Mouse (Mus musculus) lung, postnatal 25 days (tissue): ENCODE measurements around the gene Rhox2e.
"Not testable (repeated sequence)": the region's sequence is repeated elsewhere in the genome, so short reads cannot be mapped to it uniquely, and the experiment has no call there.

Experiments
- DNase-seq: peaks from one replicate; pipeline ENCODE4 v3.0.0; 2022; ENCODE audit warnings: low spot score

The Rhox2e gene

GRCm38 (mm10) chrX:37530152-37530551, at the start of gene Rhox2e:
Gene Rhox2e (plus strand): TSS chrX:37530452.
- not testable (repeated sequence) for DNase-seq

- not testable (repeated sequence) for DNase-seq
Observed at GRCm38 (mm10) chrX:37514059-37514458, 16.2 kb upstream of the Rhox2e start, which contains the start of gene Rhox4d. Gene Rhox4d (plus strand): TSS chrX:37514359.

DNA sequence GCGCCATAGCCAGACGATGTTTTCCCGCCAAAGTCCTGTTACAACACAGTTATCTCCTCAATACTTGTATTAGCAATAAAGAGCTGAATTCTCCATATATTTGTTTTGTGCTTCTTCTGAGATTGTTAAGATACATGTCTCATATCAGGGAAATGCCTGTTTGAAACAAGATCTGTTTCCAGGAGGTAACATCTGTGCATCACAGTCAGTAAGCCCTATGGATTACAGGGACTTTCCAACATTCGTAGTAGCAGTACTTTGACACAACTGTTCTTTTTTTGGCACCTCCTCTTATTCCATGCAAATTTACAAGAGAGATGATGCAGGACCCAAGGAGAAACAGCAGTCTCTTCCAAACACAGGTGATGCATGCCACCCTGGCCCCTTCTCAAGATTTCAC, 11.5 kb downstream of the Rhox2e start, which contains the start of gene Rhox3e:
TSS of gene Rhox3e (plus strand) at position 301 of the 400 bp plus-strand sequence.
- DNase-seq, result not testable (repeated sequence)

GRCm38 (mm10) chrX:37557112-37557511, 26.9 kb downstream of the Rhox2e start, which contains the start of gene Rhox4e:
Gene Rhox4e (plus strand): TSS chrX:37557412.
- not testable (repeated sequence) for DNase-seq

DNA sequence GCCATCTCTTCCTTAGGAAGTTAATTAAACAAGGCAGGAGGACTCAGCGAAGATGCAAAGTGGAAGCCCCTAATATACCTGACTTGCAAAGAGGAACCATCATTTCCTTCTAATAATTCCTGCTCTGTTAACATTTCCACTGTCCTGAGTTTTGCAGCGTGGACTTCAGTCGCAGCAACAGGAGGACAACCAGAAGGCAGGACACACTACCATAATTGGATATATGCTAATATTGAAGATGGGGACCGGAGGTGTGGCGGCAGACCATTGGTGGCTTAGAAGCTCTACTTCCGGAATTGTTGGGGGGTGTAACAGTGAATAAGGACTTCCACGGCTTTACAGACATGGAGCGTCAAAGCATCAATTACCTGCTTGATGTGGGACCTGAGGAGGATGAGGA, 40.9 kb downstream of the Rhox2e start, which contains the start of gene Rhox2f:
TSS of gene Rhox2f (plus strand) at position 301 of the 400 bp plus-strand sequence.
- DNase-seq, result not testable (repeated sequence)

- DNase-seq, result not testable (repeated sequence)
Observed at GRCm38 (mm10) chrX:37572638-37573037, 42.4 kb downstream of the Rhox2e start.

GRCm38 (mm10) chrX:37580692-37581091, 50.4 kb downstream of the Rhox2e start, which contains the start of gene Rhox3f:
Gene Rhox3f (plus strand): TSS chrX:37580992.
- not testable (repeated sequence) for DNase-seq
